Mouse (Mus musculus) limb, embryonic 10.5 days (tissue): ENCODE measurements at regions not wholly inside any gene's neighbourhood (a gene's known extent, or its start where the extent isn't known, plus 50 kb on each side); places are given as distances from the start of the nearest gene placed in this dataset.

ENCODE experiments used
- DNase-seq: peaks from one replicate; pipeline ENCODE4 v3.0.0-alpha.2; 2017; ENCODE audit warnings: low spot score
- H3K27ac ChIP-seq: fragments of 300-500 bp; sonication (generic); 2 replicates; pipeline ENCODE4 v1.5.1; 2016; ENCODE audit warnings: mild to moderate bottlenecking
- H3K27me3 ChIP-seq: fragments of 300-500 bp; sonication (generic); 2 replicates; pipeline ENCODE4 v1.6.1; 2016; ENCODE audit warnings: low read depth, mild to moderate bottlenecking; ENCODE audit not compliant: poor library complexity, severe bottlenecking
- H3K36me3 ChIP-seq: fragments of 300-500 bp; sonication (generic); 2 replicates; pipeline ENCODE4 v1.6.1; 2016; ENCODE audit warnings: mild to moderate bottlenecking, moderate library complexity
- H3K4me1 ChIP-seq: fragments of 300-500 bp; sonication (generic); 2 replicates; pipeline ENCODE4 v1.6.1; 2016
- H3K4me3 ChIP-seq: fragments of 300-500 bp; sonication (generic); 2 replicates; pipeline ENCODE4 v1.5.1; 2016; ENCODE audit warnings: mild to moderate bottlenecking, moderate library complexity
- H3K9me3 ChIP-seq: fragments of 300-500 bp; sonication (generic); replicated peaks from 2 replicates; pipeline ENCODE4 v1.6.1; 2016; ENCODE audit warnings: mild to moderate bottlenecking
- WGBS: fragments of 180-500 bp; shearing (Covaris S2); methylation state at CpG from one replicate; pipeline ENCODE4 v1.1.7; 2016; 5-methylcytosine and 5-hydroxymethylcytosine counted together

GRCm38 (mm10) chr3:148112204-148112603 lies 878.2 kb downstream of the Adgrl2 start:
- H3K27me3 ChIP-seq, result no peaks in the 10 kb centered on the region
- H3K4me1 ChIP-seq, result no peaks in the 10 kb centered on the region
- DNase-seq, result no peak
- H3K4me3 ChIP-seq, result no peak overlapping the region
- H3K27ac ChIP-seq, result no peak overlapping the region
- no peaks in the 10 kb centered on the region for H3K9me3 ChIP-seq
- H3K36me3 ChIP-seq, result no peaks in the 10 kb centered on the region
- 87% methylated on average over 3 of the region's 3 CpGs for WGBS

GRCm38 (mm10) chr3:148107031-148107430 lies 883.3 kb downstream of the Adgrl2 start:
- Histone ChIP-seq H3K4me3 (no peak overlapping the region), H3K27me3 (no peaks in the 10 kb centered on the region), H3K36me3 (no peaks in the 10 kb centered on the region), H3K4me1 (no peaks in the 10 kb centered on the region), H3K9me3 (no peaks in the 10 kb centered on the region), H3K27ac (no peak overlapping the region)
- DNase-seq, result no peak
- 77% methylated on average over 1 of the region's 1 CpGs for WGBS

DNA sequence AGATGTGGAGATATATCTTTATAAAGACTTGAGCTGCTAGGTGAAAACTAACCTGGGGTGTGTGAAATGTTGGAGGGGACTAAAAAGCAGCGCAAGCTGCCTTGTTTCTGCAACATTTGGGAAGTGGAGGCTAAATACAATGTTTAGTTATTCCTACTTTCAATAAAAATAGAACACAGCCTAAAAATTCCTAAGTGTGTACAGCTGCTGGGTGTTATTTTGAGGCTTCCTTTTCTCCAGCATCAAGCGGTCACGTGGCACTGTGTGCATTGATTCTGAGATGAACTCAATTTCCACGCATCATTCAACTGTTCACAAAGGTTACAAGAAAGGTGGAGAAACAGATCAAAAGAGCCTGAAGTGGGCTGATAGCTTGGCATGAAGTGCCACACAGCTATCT lies 896.4 kb downstream of the Adgrl2 start:
- Histone ChIP-seq H3K9me3 (no peaks in the 10 kb centered on the region), H3K27me3 (no peaks in the 10 kb centered on the region), H3K36me3 (no peaks in the 10 kb centered on the region), H3K4me1 (no peaks in the 10 kb centered on the region), H3K4me3 (no peak overlapping the region), H3K27ac (no peak overlapping the region)
- DNase-seq, result no peak
- WGBS, result 90% methylated on average over 4 of the region's 4 CpGs

- Histone ChIP-seq H3K27me3 (no peaks in the 10 kb centered on the region), H3K36me3 (no peaks in the 10 kb centered on the region), H3K9me3 (no peaks in the 10 kb centered on the region), H3K4me1 (no peaks in the 10 kb centered on the region), H3K27ac (no peak overlapping the region), H3K4me3 (no peak overlapping the region)
- DNase-seq, result no peak
- 78% methylated on average over 2 of the region's 2 CpGs for WGBS
Observed at GRCm38 (mm10) chr3:148075841-148076240, 914.5 kb downstream of the Adgrl2 start.

- H3K4me3 ChIP-seq, result no peak overlapping the region
- H3K27me3 ChIP-seq, result no peaks in the 10 kb centered on the region
- no peak overlapping the region for H3K27ac ChIP-seq
- 0 out of 2 replicates have a peak, but pooled peaks cover 5% of the 10 kb centered on the region for H3K4me1 ChIP-seq
- WGBS, result 47% methylated on average over 6 of the region's 6 CpGs
- H3K36me3 ChIP-seq, result no peaks in the 10 kb centered on the region
- DNase-seq, result peak; percentile 66
- H3K9me3 ChIP-seq, result no peaks in the 10 kb centered on the region
Observed at GRCm38 (mm10) chr3:148066701-148067100, 923.7 kb downstream of the Adgrl2 start.

- 64% methylated on average over 4 of the region's 4 CpGs for WGBS
- H3K4me3 ChIP-seq, result no peak overlapping the region
- H3K36me3 ChIP-seq, result no peaks in the 10 kb centered on the region
- no peaks in the 10 kb centered on the region for H3K9me3 ChIP-seq
- DNase-seq, result no peak
- H3K27ac ChIP-seq, result no peak overlapping the region
- no peaks in the 10 kb centered on the region for H3K27me3 ChIP-seq
- peaks cover 17% of the 10 kb centered on the region for H3K4me1 ChIP-seq
Observed at GRCm38 (mm10) chr3:148056074-148056473, 934.3 kb downstream of the Adgrl2 start.

- Histone ChIP-seq H3K4me1 (peaks cover 17% of the 10 kb centered on the region), H3K4me3 (no peak overlapping the region), H3K9me3 (no peaks in the 10 kb centered on the region), H3K27me3 (no peaks in the 10 kb centered on the region), H3K27ac (no peak overlapping the region), H3K36me3 (no peaks in the 10 kb centered on the region)
- WGBS, result 52% methylated on average over 5 of the region's 5 CpGs
- DNase-seq, result no peak
Observed at GRCm38 (mm10) chr3:148052516-148052915, 937.8 kb downstream of the Adgrl2 start.

DNA sequence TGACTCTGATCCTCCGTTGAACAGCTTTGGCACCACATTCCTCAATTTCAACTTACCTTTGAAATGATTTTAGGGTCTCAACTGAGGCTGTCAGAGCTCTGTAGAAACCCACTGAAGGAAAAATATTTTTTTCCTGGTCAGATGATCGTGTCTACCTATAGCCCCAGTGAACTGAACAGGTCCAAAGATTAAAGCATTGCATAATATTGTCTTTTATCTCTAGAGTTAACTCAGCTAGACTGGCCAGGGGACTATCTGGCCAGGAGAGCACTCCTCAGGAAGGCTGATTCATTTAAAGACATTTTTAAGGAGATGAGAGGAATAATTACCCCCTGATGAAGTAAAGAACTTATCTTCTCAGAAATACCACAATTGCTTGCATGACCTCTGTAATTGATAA lies 942.1 kb downstream of the Adgrl2 start:
- 94% methylated on average over 2 of the region's 2 CpGs for WGBS
- Histone ChIP-seq H3K9me3 (no peaks in the 10 kb centered on the region), H3K4me1 (peaks cover 13% of the 10 kb centered on the region), H3K36me3 (no peaks in the 10 kb centered on the region), H3K4me3 (no peak overlapping the region), H3K27me3 (no peaks in the 10 kb centered on the region), H3K27ac (no peak overlapping the region)
- DNase-seq, result no peak

DNA sequence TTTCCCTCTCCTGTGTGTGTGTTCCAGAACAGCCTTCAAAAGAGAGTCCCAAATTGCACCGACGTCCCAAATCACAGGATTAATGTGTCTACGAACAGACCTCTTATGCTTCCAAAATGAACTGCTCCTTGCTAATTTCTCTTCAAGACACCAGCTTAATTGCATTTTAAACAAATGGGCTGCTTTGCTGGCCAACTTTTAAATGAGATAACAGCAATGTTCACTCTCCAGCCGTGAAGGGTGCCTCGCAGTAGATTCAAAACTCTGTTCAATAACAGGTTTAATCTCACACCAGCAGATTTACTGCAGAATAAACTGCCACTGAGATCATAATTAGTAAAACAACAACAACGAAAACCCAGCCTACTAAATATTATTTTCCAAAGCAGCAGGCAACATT lies 957.8 kb downstream of the Adgrl2 start:
- H3K36me3 ChIP-seq, result no peaks in the 10 kb centered on the region
- whole genome bisulfite sequencing, result 47% methylated on average over 6 of the region's 6 CpGs
- H3K27me3 ChIP-seq, result no peaks in the 10 kb centered on the region
- no peaks in the 10 kb centered on the region for H3K9me3 ChIP-seq
- no peak overlapping the region for H3K27ac ChIP-seq
- no peak for DNase-seq
- H3K4me3 ChIP-seq, result no peak overlapping the region
- H3K4me1 ChIP-seq, result peaks cover 7% of the 10 kb centered on the region

GRCm38 (mm10) chr3:148005831-148006230 lies 984.5 kb downstream of the Adgrl2 start:
- no peak overlapping the region for H3K27ac ChIP-seq
- no peaks in the 10 kb centered on the region for H3K27me3 ChIP-seq
- H3K9me3 ChIP-seq, result no peaks in the 10 kb centered on the region
- WGBS, result 65% methylated on average over 5 of the region's 5 CpGs
- no peak for DNase-seq
- peaks cover 19% of the 10 kb centered on the region for H3K4me1 ChIP-seq
- H3K4me3 ChIP-seq, result no peak overlapping the region
- no peaks in the 10 kb centered on the region for H3K36me3 ChIP-seq

DNA sequence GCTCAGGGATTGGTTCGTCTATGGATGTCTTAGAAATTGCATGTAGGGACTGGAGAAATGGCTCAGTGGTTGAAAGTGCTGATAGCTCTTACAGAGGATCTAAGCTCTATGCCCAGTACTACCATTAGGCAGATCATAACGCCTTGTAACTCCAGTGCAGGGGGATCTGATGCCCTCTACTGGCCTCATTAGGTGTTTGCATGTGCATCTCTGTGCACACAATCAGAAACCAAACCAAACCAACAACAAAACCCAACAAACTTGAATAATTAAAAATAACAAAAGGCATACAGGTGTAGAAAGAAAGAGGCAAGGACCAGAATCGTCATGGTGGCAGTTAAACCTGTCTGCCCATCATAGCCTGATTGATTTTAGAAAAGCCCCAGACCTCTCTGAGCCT lies 986.3 kb downstream of the Adgrl2 start:
- peaks cover 28% of the 10 kb centered on the region for H3K4me1 ChIP-seq
- no peaks in the 10 kb centered on the region for H3K9me3 ChIP-seq
- no peak for DNase-seq
- no peaks in the 10 kb centered on the region for H3K36me3 ChIP-seq
- no peaks in the 10 kb centered on the region for H3K27me3 ChIP-seq
- WGBS, result 60% methylated on average over 3 of the region's 3 CpGs
- H3K4me3 ChIP-seq, result no peak overlapping the region
- no peak overlapping the region for H3K27ac ChIP-seq

GRCm38 (mm10) chr3:147999330-147999953 lies 990.9 kb downstream of the Adgrl2 start:
- no peaks in the 10 kb centered on the region for H3K36me3 ChIP-seq
- 72% methylated on average over 15 of the region's 15 CpGs for WGBS
- DNase-seq, result peak; percentile 26
- peaks cover 24% of the 10 kb centered on the region for H3K4me1 ChIP-seq
- H3K27me3 ChIP-seq, result no peaks in the 10 kb centered on the region
- 0 out of 2 replicates have a peak overlapping the region, but pooled peaks have one; percentile 7 for H3K27ac ChIP-seq
- H3K4me3 ChIP-seq, result no peak overlapping the region
- H3K9me3 ChIP-seq, result no peaks in the 10 kb centered on the region

GRCm38 (mm10) chr3:147991738-147992137 lies 998.6 kb downstream of the Adgrl2 start:
- WGBS, result 82% methylated on average over 9 of the region's 9 CpGs

GRCm38 (mm10) chr3:147990831-147991230 lies 999.5 kb downstream of the Adgrl2 start:
- DNase-seq, result peak; percentile 29
- H3K4me1 ChIP-seq, result peaks cover 19% of the 10 kb centered on the region; the same call in 1 of the 2 replicates
- H3K27me3 ChIP-seq, result no peaks in the 10 kb centered on the region
- H3K27ac ChIP-seq, result 0 out of 2 replicates have a peak overlapping the region, but pooled peaks have one; percentile 44
- H3K4me3 ChIP-seq, result no peak overlapping the region
- WGBS, result 65% methylated on average over 10 of the region's 10 CpGs
- H3K9me3 ChIP-seq, result no peaks in the 10 kb centered on the region
- no peaks in the 10 kb centered on the region for H3K36me3 ChIP-seq

More at GRCm38 (mm10) chr3:147991738-147992137, 998.6 kb downstream of the Adgrl2 start:
- Histone ChIP-seq H3K27ac (no peak overlapping the region), H3K9me3 (no peaks in the 10 kb centered on the region), H3K36me3 (no peaks in the 10 kb centered on the region), H3K4me3 (no peak overlapping the region), H3K4me1 (peaks cover 19% of the 10 kb centered on the region; the same call in 1 of the 2 replicates), H3K27me3 (no peaks in the 10 kb centered on the region)
- peak; percentile 28 for DNase-seq
